Mouse (Mus musculus): ENCODE data around the gene Rapgef6.

Gene Rapgef6

GRCm38 (mm10) chr11:54522529-54523430 is at the start of gene Rapgef6:
TSS of gene Rapgef6 (plus strand) at chr11:54522847.
- peak; percentile 96 to 98 for DNase-seq (ENCODE audit: low spot score in 2 of 2)

- DNase-seq (ENCODE audit: low spot score in 2 of 2) = no peak
Observed at GRCm38 (mm10) chr11:54478414-54478813, 44.2 kb upstream of the Rapgef6 start.

GRCm38 (mm10) chr11:54486041-54486440 is 36.6 kb upstream of the Rapgef6 start:
- no peak for DNase-seq (ENCODE audit: low spot score in 2 of 2)

- no peak for DNase-seq (ENCODE audit: low spot score in 2 of 2)
Observed at GRCm38 (mm10) chr11:54491946-54492558, 30.6 kb upstream of the Rapgef6 start.

GRCm38 (mm10) chr11:54492559-54492958 is 30.1 kb upstream of the Rapgef6 start:
- no peak for DNase-seq (ENCODE audit: low spot score in 2 of 2)

- no peak for DNase-seq (ENCODE audit: low spot score in 2 of 2)
Observed at GRCm38 (mm10) chr11:54499838-54500237, 22.8 kb upstream of the Rapgef6 start.

- no peak for DNase-seq (ENCODE audit: low spot score in 2 of 2)
Observed at GRCm38 (mm10) chr11:54502546-54503245, 20.0 kb upstream of the Rapgef6 start.

GRCm38 (mm10) chr11:54513584-54513983 is 9.1 kb upstream of the Rapgef6 start:
- no peak for DNase-seq (ENCODE audit: low spot score in 2 of 2)

GRCm38 (mm10) chr11:54521927-54522528 is 619 bp upstream of the Rapgef6 start:
- DNase-seq (ENCODE audit: low spot score in 2 of 2) = no peak

- no peak for DNase-seq (ENCODE audit: low spot score in 2 of 2)
Observed at GRCm38 (mm10) chr11:54523431-54524001, 869 bp downstream of the Rapgef6 start.

GRCm38 (mm10) chr11:54528002-54528401 is 5.4 kb downstream of the Rapgef6 start:
- no peak for DNase-seq (ENCODE audit: low spot score in 2 of 2)

GRCm38 (mm10) chr11:54530391-54530790 is 7.7 kb downstream of the Rapgef6 start:
- no peak for DNase-seq (ENCODE audit: low spot score in 2 of 2)

- DNase-seq (ENCODE audit: low spot score in 2 of 2) = no peak
Observed at GRCm38 (mm10) chr11:54530916-54531315, 8.3 kb downstream of the Rapgef6 start.

- no peak for DNase-seq (ENCODE audit: low spot score in 2 of 2)
Observed at GRCm38 (mm10) chr11:54533834-54534233, 11.2 kb downstream of the Rapgef6 start.

- DNase-seq (ENCODE audit: low spot score in 2 of 2) = peak in 1 of 2 experiments; percentile 80
Observed at GRCm38 (mm10) chr11:54534871-54535270, 12.2 kb downstream of the Rapgef6 start.

GRCm38 (mm10) chr11:54539031-54539430 is 16.4 kb downstream of the Rapgef6 start:
- no peak for DNase-seq (ENCODE audit: low spot score in 2 of 2)

GRCm38 (mm10) chr11:54539486-54539885 is 16.8 kb downstream of the Rapgef6 start:
- no peak for DNase-seq (ENCODE audit: low spot score in 2 of 2)

GRCm38 (mm10) chr11:54540328-54540727 is 17.7 kb downstream of the Rapgef6 start:
- no peak for DNase-seq (ENCODE audit: low spot score in 2 of 2)

- DNase-seq (ENCODE audit: low spot score in 2 of 2) = no peak
Observed at GRCm38 (mm10) chr11:54542414-54542813, 19.8 kb downstream of the Rapgef6 start.

GRCm38 (mm10) chr11:54554970-54555369 is 32.3 kb downstream of the Rapgef6 start:
- DNase-seq (ENCODE audit: low spot score in 2 of 2) = no peak

- peak in 1 of 2 experiments; percentile 41 for DNase-seq (ENCODE audit: low spot score in 2 of 2)
Observed at GRCm38 (mm10) chr11:54562761-54563160, 40.1 kb downstream of the Rapgef6 start.

- DNase-seq (ENCODE audit: low spot score in 2 of 2) = no peak
Observed at GRCm38 (mm10) chr11:54567959-54568358, 45.3 kb downstream of the Rapgef6 start.
